Mouse (Mus musculus): ENCODE data around the gene Nat10.

The Nat10 gene

GRCm38 (mm10) chr2:103692810-103693209 is 68.3 kb downstream of the Nat10 start:
- no peak for DNase-seq (ENCODE audit: low read depth, low spot score)

DNA sequence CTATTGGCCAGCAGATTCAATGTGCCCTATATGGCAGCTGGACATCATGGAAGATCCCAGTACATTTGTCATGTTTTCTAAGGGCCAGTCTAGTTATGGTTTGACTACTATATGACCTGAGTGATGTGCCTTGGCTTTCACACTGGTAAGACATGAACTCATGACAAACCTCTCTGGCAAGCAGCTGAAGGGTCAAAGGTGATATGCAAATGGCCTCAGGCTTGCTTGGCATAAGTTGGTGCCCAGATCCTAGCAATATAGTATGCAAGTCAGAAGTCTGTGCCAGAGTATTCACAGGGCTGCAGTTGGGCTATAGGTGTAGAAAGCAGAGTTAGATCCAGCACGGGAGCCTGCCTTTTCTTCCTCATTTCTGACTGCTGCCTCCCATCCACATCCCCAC is 69.8 kb downstream of the Nat10 start:
- DNase-seq (ENCODE audit: low read depth, low spot score) = no peak

GRCm38 (mm10) chr2:103690828-103691227 is 70.2 kb downstream of the Nat10 start:
- no peak for DNase-seq (ENCODE audit: low read depth, low spot score)

DNA sequence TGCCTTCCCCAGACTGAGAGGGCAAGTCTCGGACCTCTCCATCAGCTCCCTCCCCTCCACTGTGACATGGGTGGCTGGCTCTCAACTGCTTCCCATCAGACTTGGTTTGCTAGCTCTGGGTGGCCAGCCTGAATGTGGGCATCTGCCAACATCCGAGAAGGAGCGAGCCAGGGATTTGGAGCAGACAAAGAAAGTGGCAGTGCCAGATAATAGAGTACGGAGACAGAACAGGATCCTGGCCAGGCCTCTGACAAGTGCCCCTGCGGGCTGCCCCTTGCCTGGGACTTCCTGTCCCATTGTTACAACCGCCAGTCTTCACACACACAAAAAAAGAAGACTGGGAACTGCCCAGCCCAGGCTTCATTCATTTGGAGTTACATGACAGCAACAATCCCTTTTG is 70.6 kb downstream of the Nat10 start:
- DNase-seq (ENCODE audit: low read depth, low spot score) = no peak

- DNase-seq (ENCODE audit: low read depth, low spot score) = no peak
Observed at GRCm38 (mm10) chr2:103687888-103688287, 73.2 kb downstream of the Nat10 start.

DNA sequence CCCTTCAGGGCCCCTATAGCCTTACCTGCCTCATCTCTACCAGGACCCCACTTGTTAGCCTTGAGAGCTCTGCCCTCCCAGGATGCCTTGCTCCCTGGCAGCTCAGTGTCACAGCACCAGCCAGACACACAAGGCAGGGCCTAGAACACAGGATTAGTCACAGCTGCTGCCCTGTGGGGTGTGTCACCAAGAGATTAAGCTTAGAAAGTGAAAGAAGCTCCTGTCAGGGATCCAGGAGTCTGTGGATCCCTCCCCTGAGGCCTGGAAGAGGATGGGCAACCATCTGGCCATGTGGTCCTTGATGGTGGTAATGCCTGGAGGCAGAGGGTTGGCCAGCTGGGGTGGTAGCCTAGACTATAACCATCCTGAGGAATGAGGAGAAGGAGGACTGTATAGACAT is 73.9 kb downstream of the Nat10 start:
- no peak for DNase-seq (ENCODE audit: low read depth, low spot score)

DNA sequence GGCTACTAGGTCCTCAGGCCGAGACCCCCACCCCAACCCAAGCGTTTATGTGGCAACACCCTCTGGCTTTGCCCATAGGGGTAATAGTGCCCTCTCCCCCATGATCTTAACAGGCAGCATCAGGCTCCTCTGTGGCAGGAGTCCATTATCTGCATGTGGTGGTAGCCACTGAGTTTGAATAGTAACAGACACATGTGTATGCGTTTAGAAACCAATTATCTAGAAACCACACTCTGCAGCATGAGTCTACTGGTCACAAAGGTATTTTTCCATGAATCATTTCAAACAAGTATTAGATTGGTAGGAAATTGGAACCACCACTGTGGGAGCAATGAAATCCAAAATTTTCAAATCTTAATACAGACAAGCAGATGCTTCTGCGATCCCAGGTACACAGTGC is 75.5 kb downstream of the Nat10 start:
- DNase-seq (ENCODE audit: low read depth, low spot score) = no peak

DNA sequence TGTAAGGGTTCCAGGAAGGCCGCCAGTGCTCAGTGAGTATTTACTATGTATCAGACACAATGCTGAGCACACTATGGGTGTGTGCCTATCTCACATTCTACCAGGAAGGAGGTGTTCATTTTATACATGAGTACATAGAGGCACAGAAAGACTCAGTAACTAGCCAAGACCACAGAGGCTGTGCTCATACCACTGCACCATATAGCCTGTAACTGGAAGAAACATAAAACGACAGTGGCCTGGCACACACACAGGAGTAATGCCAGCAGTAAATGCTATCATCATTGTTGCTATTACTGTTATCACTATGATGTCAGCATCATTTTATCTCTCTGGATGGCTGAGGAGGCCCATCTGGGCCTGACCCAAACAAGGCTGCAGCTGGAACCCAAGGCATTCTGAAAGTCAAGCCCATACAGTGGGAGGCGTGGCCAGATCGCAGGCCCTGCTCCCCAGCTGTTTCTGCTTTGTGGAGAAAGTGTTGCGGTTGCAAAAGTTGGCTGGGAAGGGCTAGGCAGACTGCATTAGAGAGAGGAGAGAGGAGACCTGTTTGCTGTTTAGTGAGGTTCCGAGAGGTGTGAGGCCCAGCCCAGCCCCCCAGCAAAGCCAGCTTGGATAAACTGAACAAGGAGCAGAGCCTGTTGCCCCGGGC is 76.0 kb downstream of the Nat10 start:
- DNase-seq (ENCODE audit: low read depth, low spot score) = no peak

GRCm38 (mm10) chr2:103684431-103684830 is 76.6 kb downstream of the Nat10 start:
- DNase-seq (ENCODE audit: low read depth, low spot score) = no peak

GRCm38 (mm10) chr2:103682927-103683442 is 78.1 kb downstream of the Nat10 start:
- no peak for DNase-seq (ENCODE audit: low read depth, low spot score)

DNA sequence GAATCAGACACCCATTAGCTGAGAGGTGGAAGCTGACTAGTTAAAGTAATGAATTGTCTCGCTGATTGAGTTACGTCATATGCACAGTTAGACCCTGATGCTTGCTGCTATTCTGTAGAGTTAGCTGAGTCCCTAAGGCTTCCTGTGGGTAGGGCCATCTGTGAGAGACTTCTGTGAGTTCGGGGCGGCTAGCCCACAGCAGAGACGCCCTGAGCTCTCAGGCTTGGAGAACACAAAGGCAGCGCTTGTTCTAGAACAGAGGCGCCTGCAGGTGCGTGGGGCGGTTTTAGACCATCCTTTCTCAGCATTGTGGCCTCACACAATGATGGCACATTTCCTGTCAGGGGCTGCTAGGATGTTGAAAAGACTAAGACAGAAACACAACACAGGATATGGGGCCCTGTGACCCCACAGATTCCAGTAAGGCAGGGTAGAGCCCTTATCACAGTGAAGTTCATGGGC is 78.8 kb downstream of the Nat10 start:
- no peak for DNase-seq (ENCODE audit: low read depth, low spot score)

DNA sequence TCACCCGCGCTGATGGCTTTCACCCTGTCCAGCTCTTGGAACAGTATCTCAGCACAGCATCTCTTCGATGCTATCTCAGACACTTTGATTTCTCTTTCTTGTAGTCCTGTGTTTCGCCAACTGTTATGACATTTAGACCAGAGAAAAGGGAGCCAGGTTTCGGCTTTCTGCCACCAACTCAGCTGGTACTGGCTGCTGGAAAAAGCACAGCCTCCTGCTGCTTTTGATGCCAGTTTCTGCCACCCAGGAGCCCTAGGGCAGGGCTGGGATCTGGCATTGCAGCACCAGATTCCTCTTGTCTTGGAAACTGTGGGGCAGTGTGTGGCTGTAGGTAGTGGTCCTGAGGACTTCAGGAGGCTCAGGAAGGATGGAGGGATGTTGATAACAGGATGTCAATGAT is 79.9 kb downstream of the Nat10 start:
- no peak for DNase-seq (ENCODE audit: low read depth, low spot score)

DNA sequence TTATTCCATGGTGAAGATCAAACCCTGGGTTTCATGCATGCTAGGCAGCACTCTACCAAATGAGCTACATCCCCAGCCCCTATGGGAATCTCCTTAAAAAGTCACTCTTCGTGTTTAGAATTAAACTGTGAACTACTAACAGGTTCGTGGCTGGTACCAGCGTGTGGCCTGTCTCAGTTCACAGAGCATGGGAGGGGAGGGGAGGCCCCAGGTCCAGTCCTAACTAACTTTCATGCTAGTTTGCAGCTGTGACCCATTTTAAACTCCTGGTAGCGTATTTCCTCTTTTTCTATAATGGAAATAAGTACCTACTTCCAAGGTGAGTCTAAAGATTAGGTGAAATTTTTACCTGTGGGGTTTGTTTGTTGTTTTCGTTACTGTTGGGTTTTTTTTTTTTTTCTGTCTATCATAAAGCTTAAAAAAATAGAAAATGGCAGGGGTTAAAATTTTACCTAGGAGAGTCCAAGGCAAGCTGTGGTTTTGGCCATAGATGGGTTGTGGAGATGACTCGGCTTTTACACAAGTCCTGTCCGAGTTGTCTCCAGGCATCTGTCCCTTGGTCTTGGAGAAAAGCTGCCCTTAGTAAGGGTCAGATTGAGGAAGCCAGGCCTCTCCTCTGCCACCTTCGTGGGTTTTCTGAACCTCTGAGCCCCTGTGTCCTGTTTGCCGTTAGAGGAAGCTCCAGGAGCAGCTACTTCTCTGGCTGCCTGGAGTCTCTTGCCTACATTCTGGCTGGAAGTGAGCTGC is 80.5 kb downstream of the Nat10 start:
- no peak for DNase-seq (ENCODE audit: low read depth, low spot score)

DNA sequence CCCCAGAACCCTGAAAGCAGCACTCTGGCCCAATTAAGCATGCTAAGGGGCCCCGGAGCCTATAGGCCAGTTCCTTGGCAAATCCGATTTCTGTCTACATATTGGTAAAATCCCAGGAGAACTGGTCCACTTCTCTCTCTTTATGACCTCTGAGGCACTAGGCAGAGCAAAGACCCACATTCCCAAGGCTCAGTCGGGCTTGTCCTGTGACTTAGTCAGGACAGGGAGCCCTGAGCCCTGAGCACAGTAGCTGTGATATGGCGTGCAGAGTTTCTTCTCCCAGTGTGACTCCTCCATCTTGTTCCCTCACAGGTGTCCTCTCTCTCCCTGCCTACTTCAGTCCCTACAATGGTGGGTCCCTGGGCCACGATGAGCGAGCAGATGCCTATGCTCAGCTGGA is 82.6 kb downstream of the Nat10 start:
- no peak for DNase-seq (ENCODE audit: low read depth, low spot score)

GRCm38 (mm10) chr2:103677614-103678369 is 83.3 kb downstream of the Nat10 start:
- DNase-seq (ENCODE audit: low read depth, low spot score) = no peak

- DNase-seq (ENCODE audit: low read depth, low spot score) = no peak
Observed at GRCm38 (mm10) chr2:103676808-103677207, 84.3 kb downstream of the Nat10 start.

GRCm38 (mm10) chr2:103675391-103675790 is 85.7 kb downstream of the Nat10 start:
- no peak for DNase-seq (ENCODE audit: low read depth, low spot score)

DNA sequence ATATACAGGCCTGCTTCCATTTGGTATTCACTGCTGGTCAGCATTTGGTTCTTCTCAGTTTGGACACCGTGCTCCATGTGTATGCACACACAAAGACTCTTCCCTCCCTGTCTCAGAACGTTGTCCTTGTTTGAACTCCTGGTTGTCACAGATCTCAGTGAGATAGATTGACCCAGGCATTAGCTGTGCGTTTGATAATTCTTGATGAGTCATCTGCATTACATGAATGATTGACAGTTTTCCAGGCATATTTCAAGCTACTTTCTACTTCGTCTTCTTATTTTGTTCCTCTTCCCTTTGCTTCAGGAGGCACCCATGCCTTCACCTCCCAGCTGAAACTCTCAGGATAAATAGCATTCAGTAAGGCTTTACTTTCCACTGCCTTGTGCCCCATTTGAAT is 87.5 kb downstream of the Nat10 start:
- DNase-seq (ENCODE audit: low read depth, low spot score) = no peak

DNA sequence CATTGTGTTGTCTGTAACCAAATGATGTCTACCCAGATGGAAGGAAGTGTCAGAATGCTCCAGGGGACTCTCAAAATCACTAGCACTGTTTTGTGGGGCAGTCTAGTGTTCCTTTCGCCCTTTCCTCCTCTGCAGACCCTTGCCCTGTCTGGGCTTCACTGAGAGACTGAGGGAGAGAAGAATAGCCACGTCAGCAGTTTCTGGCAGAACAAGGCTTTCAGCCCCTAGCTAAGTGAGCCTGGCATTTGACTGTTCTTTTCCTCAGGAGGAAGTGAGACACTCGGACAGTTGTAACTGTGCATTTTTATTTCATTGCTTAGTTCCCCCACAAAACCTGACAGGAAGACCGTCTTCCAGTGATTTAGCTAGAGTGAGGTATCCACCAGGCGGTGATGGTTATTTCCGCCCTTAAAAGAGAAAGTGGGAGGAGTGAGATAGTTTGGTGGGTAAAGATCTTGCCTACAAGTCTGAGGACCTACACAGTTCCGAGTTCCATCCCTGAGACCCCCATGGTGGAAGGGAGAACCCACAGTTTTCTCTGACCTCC is 88.4 kb downstream of the Nat10 start:
- no peak for DNase-seq (ENCODE audit: low read depth, low spot score)

Measured in c-Kit-negative CD71-positive TER-119-positive erythroid progenitor cells, embryonic 14.5 days (primary cell).